In genomic region chr6:125328243-125328642, GRCm38 (mm10) we compare ENCODE assay signal across 9 mouse cellular contexts. TPM values are rescaled to one million over a fixed set of nuclear protein-coding genes. Genes with fewer than 3 reads are reported as not detected.
DNase-seq lines count a peak whose midpoint lies in the region; ATAC-seq and TF ChIP-seq lines count a peak whose summit lies in the region.
"Had no signal": no experiment of that assay in that cellular context is flagged by ENCODE, and none has a peak within 500 bp of the region (broad histone marks: within the 10 kb centered on the region; RNA-seq: fewer than 3 reads in every experiment).

No protein-coding gene starts in this region.

- H3K4me3 ChIP-seq in kidney, embryonic 15.5 days (replicated peaks): no peak overlapping the region
- no peak overlapping the region for H3K4me3 ChIP-seq in MEL (ENCODE audit: control insufficient read depth in 1 of 2, insufficient read depth in 1 of 2, low read depth in 2 of 2, low read length in 2 of 2)
- no peak overlapping the region for H3K4me3 ChIP-seq in forebrain, embryonic 10.5 days
- H3K4me3 ChIP-seq: limb, embryonic 15.5 days had no signal

- no peak overlapping the region for H3K9ac ChIP-seq in kidney, embryonic 15.5 days
- no peak overlapping the region for H3K9ac ChIP-seq in MEL (ENCODE audit: control insufficient read depth, low read depth, low read length, poor library complexity, severe bottlenecking)
- H3K9ac ChIP-seq: limb, embryonic 15.5 days had no signal

- TF ChIP-seq POLR2A in MEL (IDR thresholded peaks at IDR 0.05; ENCODE audit: control insufficient read depth in 1 of 2, insufficient read depth in 1 of 2, low read depth in 1 of 2, low read length in 2 of 2, poor library complexity in 1 of 2): no peak

- no peak for TF ChIP-seq EP300 in MEL (IDR thresholded peaks at IDR 0.05; ENCODE audit: low read depth in 1 of 2, low read length in 2 of 2)

- no peaks in the 10 kb centered on the region for H3K79me2 ChIP-seq in MEL (ENCODE audit: control insufficient read depth, insufficient read depth, low read length, poor library complexity)

- H3K27me3 ChIP-seq in kidney, embryonic 15.5 days: peaks cover 4% of the 10 kb centered on the region; the same call in 1 of the 2 replicates
- H3K27me3 ChIP-seq in MEL (ENCODE audit: control insufficient read depth in 1 of 2, insufficient read depth in 2 of 2, low read length in 2 of 2): peaks cover 5 to 14% of the 10 kb centered on the region in 2 experiments
- H3K27me3 ChIP-seq in forebrain, embryonic 10.5 days (ENCODE audit: poor library complexity, severe bottlenecking): peaks cover 28% of the 10 kb centered on the region

- DNase-seq in kidney, adult 18-20 months: peak; percentile 73
- peak; percentile 40 for DNase-seq in MEL (ENCODE audit: low read depth, low spot score)
- DNase-seq in heart, postnatal 4 days: peak; percentile 59
- DNase-seq in cerebellum, adult 18-20 months: no peak
- no peak for DNase-seq in urinary bladder, postnatal 10 days (ENCODE audit: low spot score)
- no peak for DNase-seq in forebrain, embryonic 10.5 days (ENCODE audit: extremely low spot score, low spot score)

- ATAC-seq in kidney, embryonic 15.5 days (replicated peaks; ENCODE audit: low FRiP score): no peak
- peak; percentile 50; the same call in 1 of the 2 replicates for ATAC-seq in neutrophil, adult 5-6 weeks (ENCODE audit: extremely low read depth, insufficient number of reproducible peaks, low FRiP score, poor library complexity, severe bottlenecking)

- peak; percentile 60 to 71 (median 63) for TF ChIP-seq CTCF in MEL (IDR thresholded peaks at IDR 0.05 in 2 of 3, conservative IDR thresholded peaks at IDR 0.05 in 1 of 3; ENCODE audit: control insufficient read depth in 1 of 3, insufficient read depth in 1 of 3, low read depth in 2 of 3, low read length in 3 of 3, poor library complexity in 1 of 3, severe bottlenecking in 1 of 3)

- H3K36me3 ChIP-seq in kidney, embryonic 15.5 days: no peaks in the 10 kb centered on the region
- no peaks in the 10 kb centered on the region; a peak in 1 of 4 replicates for H3K36me3 ChIP-seq in MEL (ENCODE audit: control insufficient read depth in 1 of 2, insufficient read depth in 2 of 2, low read length in 2 of 2)
- H3K36me3 ChIP-seq in forebrain, embryonic 10.5 days (replicated peaks): no peaks in the 10 kb centered on the region
- H3K36me3 ChIP-seq: limb, embryonic 15.5 days had no signal

- no peaks in the 10 kb centered on the region for H3K9me3 ChIP-seq in kidney, embryonic 15.5 days (replicated peaks)
- no peaks in the 10 kb centered on the region for H3K9me3 ChIP-seq in MEL (replicated peaks; ENCODE audit: insufficient read depth, low read length)
- H3K9me3 ChIP-seq in forebrain, embryonic 10.5 days: no peaks in the 10 kb centered on the region
- H3K9me3 ChIP-seq: limb, embryonic 15.5 days had no signal

- H3K4me2 ChIP-seq in kidney, embryonic 15.5 days: no peak overlapping the region
- H3K4me2 ChIP-seq: limb, embryonic 15.5 days had no signal

- no peak overlapping the region for H3K27ac ChIP-seq in kidney, embryonic 15.5 days
- no peak overlapping the region for H3K27ac ChIP-seq in MEL (ENCODE audit: control insufficient read depth, low read depth, low read length)
- H3K27ac ChIP-seq in forebrain, embryonic 10.5 days: no peak overlapping the region
- H3K27ac ChIP-seq: limb, embryonic 15.5 days had no signal

- 84% methylated on average over 5 of the region's 5 CpGs for WGBS in kidney, embryonic 15.5 days
- 81% methylated on average over 5 of the region's 5 CpGs for WGBS in forebrain, embryonic 10.5 days

- peak; percentile 2 for TF ChIP-seq RAD21 in MEL (IDR thresholded peaks at IDR 0.05; ENCODE audit: low read depth, low read length)

- H3K4me1 ChIP-seq in kidney, embryonic 15.5 days: peaks cover 14% of the 10 kb centered on the region
- H3K4me1 ChIP-seq in MEL (ENCODE audit: control insufficient read depth in 1 of 2, insufficient read depth in 2 of 2, low read length in 2 of 2): no peaks in the 10 kb centered on the region
- H3K4me1 ChIP-seq in forebrain, embryonic 10.5 days: peaks cover 12% of the 10 kb centered on the region

TF ChIP-seq in MEL, 35 proteins besides CTCF, POLR2A, EP300 and RAD21:
- TF ChIP-seq JUND (IDR thresholded peaks at IDR 0.05; ENCODE audit: low read depth, low read length) (no peak), SMC3 (IDR thresholded peaks at IDR 0.05; ENCODE audit: low read depth, low read length) (peak; percentile 51), UBTF (IDR thresholded peaks at IDR 0.05; ENCODE audit: borderline replicate concordance, insufficient read depth, low read depth, low read length) (no peak), GABPA (IDR thresholded peaks at IDR 0.05; ENCODE audit: low read depth, low read length) (no peak), RCOR1 (IDR thresholded peaks at IDR 0.05; ENCODE audit: low read depth, low read length) (no peak)

RNA-seq across cellular contexts. Expression of gene Scnn1a, which starts 7.8 kb away (rescaled TPM):
- 4.4 and 4.8 TPM in 2 replicates for polyA plus RNA-seq in kidney, embryonic 15.5 days (2015; fragmentation: Nextera tagmentation; extraction: Ambion mirVana)
- total RNA-seq in MEL (2012; rRNA removed): 0.07 TPM in 1 of 2 replicates, not detected in the other
- under 1 TPM in 1 of 2 experiments, not detected in 1; 0.50 TPM for polyA plus RNA-seq in MEL (2012; ENCODE audit: insufficient read depth in 1 of 2, insufficient read length in 2 of 2, low read depth in 1 of 2, low replicate concordance in 2 of 2, missing spikeins in 1 of 2)
- 1 to 10 TPM in 1 of 2 experiments, under 1 TPM in 1; 0.83 to 1.1 TPM for total RNA-seq in heart, postnatal 4 days (2021)
- 11.6 and 12.6 TPM in 2 replicates for total RNA-seq in neutrophil, adult 5-6 weeks (2017)
- 0.20 and 0.30 TPM in 2 replicates for polyA plus RNA-seq in forebrain, embryonic 10.5 days (2016; fragmentation: Nextera tagmentation; extraction: Ambion mirVana)

RNA-seq across cellular contexts. Expression of gene Ltbr, which starts 14.6 kb away (rescaled TPM):
- polyA plus RNA-seq in kidney, embryonic 15.5 days (2015; fragmentation: Nextera tagmentation; extraction: Ambion mirVana): 58.7 and 62.6 TPM in 2 replicates
- 35.0 and 47.6 TPM in 2 replicates for total RNA-seq in MEL (2012; rRNA removed)
- 10 to 100 TPM in 1 of 2 experiments, not detected in 1; 64.2 TPM for polyA plus RNA-seq in MEL (2012; ENCODE audit: insufficient read depth in 1 of 2, insufficient read length in 2 of 2, low read depth in 1 of 2, low replicate concordance in 2 of 2, missing spikeins in 1 of 2)
- 10 to 100 TPM; 49.2 to 53.7 TPM for total RNA-seq in heart, postnatal 4 days (2021)
- total RNA-seq in neutrophil, adult 5-6 weeks (2017): 43.7 and 45.6 TPM in 2 replicates
- 16.1 and 17.2 TPM in 2 replicates for polyA plus RNA-seq in forebrain, embryonic 10.5 days (2016; fragmentation: Nextera tagmentation; extraction: Ambion mirVana)

RNA-seq across cellular contexts. Expression of gene Tnfrsf1a, which starts 20.9 kb away (rescaled TPM):
- 73.2 and 83.3 TPM in 2 replicates for polyA plus RNA-seq in kidney, embryonic 15.5 days (2015; fragmentation: Nextera tagmentation; extraction: Ambion mirVana)
- 16.6 and 22.0 TPM in 2 replicates for total RNA-seq in MEL (2012; rRNA removed)
- 10 to 100 TPM in 1 of 2 experiments, not detected in 1; 43.4 TPM for polyA plus RNA-seq in MEL (2012; ENCODE audit: insufficient read depth in 1 of 2, insufficient read length in 2 of 2, low read depth in 1 of 2, low replicate concordance in 2 of 2, missing spikeins in 1 of 2)
- total RNA-seq in heart, postnatal 4 days (2021): 10 to 100 TPM; 63.3 to 65.2 TPM
- 202 and 215 TPM in 2 replicates for total RNA-seq in neutrophil, adult 5-6 weeks (2017)
- polyA plus RNA-seq in forebrain, embryonic 10.5 days (2016; fragmentation: Nextera tagmentation; extraction: Ambion mirVana): 24.1 and 24.4 TPM in 2 replicates

RNA-seq across cellular contexts. Expression of gene Tuba3a, which starts 42.4 kb away (rescaled TPM):
- 0.19 and 0.24 TPM in 2 replicates for polyA plus RNA-seq in kidney, embryonic 15.5 days (2015; fragmentation: Nextera tagmentation; extraction: Ambion mirVana)
- not detected in 2 replicates for total RNA-seq in MEL (2012; rRNA removed)
- polyA plus RNA-seq in MEL (2012; ENCODE audit: insufficient read depth in 1 of 2, insufficient read length in 2 of 2, low read depth in 1 of 2, low replicate concordance in 2 of 2, missing spikeins in 1 of 2): under 1 TPM in 1 of 2 experiments, not detected in 1; 0.06 TPM
- not detected for total RNA-seq in heart, postnatal 4 days (2021)
- total RNA-seq in neutrophil, adult 5-6 weeks (2017): 0.23 TPM in 1 of 2 replicates, not detected in the other
- polyA plus RNA-seq in forebrain, embryonic 10.5 days (2016; fragmentation: Nextera tagmentation; extraction: Ambion mirVana): 0.12 TPM in 1 of 2 replicates, not detected in the other
- polyA plus RNA-seq: limb, embryonic 15.5 days had no signal

RNA-seq across cellular contexts. Expression of gene Plekhg6, which starts 52.4 kb away (rescaled TPM):
- 4.7 and 4.9 TPM in 2 replicates for polyA plus RNA-seq in kidney, embryonic 15.5 days (2015; fragmentation: Nextera tagmentation; extraction: Ambion mirVana)
- not detected in 2 replicates for total RNA-seq in MEL (2012; rRNA removed)
- under 1 TPM in 1 of 2 experiments, not detected in 1; 0.13 TPM for polyA plus RNA-seq in MEL (2012; ENCODE audit: insufficient read depth in 1 of 2, insufficient read length in 2 of 2, low read depth in 1 of 2, low replicate concordance in 2 of 2, missing spikeins in 1 of 2)
- not detected for total RNA-seq in heart, postnatal 4 days (2021)
- total RNA-seq in neutrophil, adult 5-6 weeks (2017): 0.25 and 0.35 TPM in 2 replicates
- polyA plus RNA-seq in forebrain, embryonic 10.5 days (2016; fragmentation: Nextera tagmentation; extraction: Ambion mirVana): 0.07 TPM in 2 replicates

Comparison
In these comparisons a context has a peak if more than half of its experiments do, and no peak if none do; other contexts are left out.
1. DNase-seq: peak in kidney, adult 18-20 months (single experiment), MEL (single experiment) and heart, postnatal 4 days (single experiment); none in cerebellum, adult 18-20 months (0 of 2), urinary bladder, postnatal 10 days (single experiment) and forebrain, embryonic 10.5 days (single experiment).